7 mouse cellular contexts compared by ENCODE assay signal in the genomic region with DNA sequence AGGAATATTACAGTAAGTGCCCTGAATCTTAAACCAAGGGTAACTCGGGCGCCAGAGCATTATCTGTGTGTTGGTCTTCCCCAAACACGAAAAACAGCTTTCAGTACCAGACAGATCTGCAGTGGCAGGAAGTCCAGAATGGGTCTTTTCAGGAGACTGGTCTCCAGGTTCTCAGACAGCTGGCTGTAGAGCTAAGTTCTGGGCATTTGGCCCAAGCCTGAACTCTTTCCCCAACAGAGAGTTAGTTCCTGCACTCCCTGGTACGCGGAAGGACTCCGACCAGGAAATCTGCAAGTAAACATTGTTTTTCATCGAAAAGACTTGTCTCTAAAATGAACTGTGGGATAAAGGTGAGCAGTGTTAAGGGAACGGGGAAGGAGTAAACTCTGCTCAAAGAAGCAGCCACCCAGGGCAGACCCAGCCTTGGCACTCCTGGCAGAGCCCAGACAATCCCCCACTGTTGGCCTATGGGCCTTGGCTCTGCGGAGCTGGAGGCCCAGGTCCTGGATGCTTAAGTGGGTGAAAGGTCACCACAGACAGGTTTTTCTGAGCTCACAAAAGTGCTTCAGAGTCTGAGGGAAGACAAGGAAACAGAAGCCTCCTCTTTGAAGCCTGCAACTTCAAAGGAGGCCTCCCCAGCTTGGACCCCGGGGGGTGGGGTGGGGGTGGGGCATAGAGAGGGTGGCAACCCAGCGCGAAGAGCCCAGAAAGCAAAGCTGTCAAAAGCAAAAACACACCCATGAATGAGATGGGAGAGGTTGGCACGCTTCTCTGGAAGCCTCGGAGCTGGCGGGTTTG. TPM values are rescaled to one million over a fixed set of nuclear protein-coding genes. Genes with fewer than 3 reads are reported as not detected.
A peak's percentile ranks its signal among the peaks of the same experiment; 100 is the strongest.
DNase-seq lines count a peak whose midpoint lies in the region; ATAC-seq lines count a peak whose summit lies in the region.

No protein-coding gene starts in this region.

- no peaks in the 10 kb centered on the region for H3K27me3 ChIP-seq in forebrain, embryonic 14.5 days (replicated peaks; ENCODE audit: control insufficient read depth, insufficient read depth, low read length)
- H3K27me3 ChIP-seq in hindbrain, embryonic 10.5 days (ENCODE audit: insufficient read depth, poor library complexity, severe bottlenecking), result no peaks in the 10 kb centered on the region

- no peak for ATAC-seq in forebrain, embryonic 14.5 days

- H3K9me3 ChIP-seq in forebrain, embryonic 14.5 days (replicated peaks; ENCODE audit: control insufficient read depth, low read length), result no peaks in the 10 kb centered on the region
- H3K9me3 ChIP-seq in hindbrain, embryonic 10.5 days, result no peaks in the 10 kb centered on the region

- H3K36me3 ChIP-seq in forebrain, embryonic 14.5 days (ENCODE audit: control insufficient read depth, insufficient read depth, low read length), result no peaks in the 10 kb centered on the region
- H3K36me3 ChIP-seq in hindbrain, embryonic 10.5 days, result no peaks in the 10 kb centered on the region

- H3K9ac ChIP-seq in forebrain, embryonic 14.5 days (ENCODE audit: low read length), result peak overlapping the region; percentile 37

- DNase-seq in R1 (ENCODE audit: low read depth, low spot score), result peak; percentile 17
- DNase-seq in adrenal gland, postnatal 14 days, result peak; percentile 66
- DNase-seq in forebrain, embryonic 14.5 days (ENCODE audit: low spot score), result peak; percentile 48
- peak; percentile 38 for DNase-seq in hindbrain, embryonic 10.5 days (ENCODE audit: low spot score)
- peak; percentile 61 for DNase-seq in layer of hippocampus, adult 9-11 months
- DNase-seq in lung, postnatal 10 days, result peak; percentile 77
- DNase-seq in skeletal muscle tissue, adult 2 months (ENCODE audit: low read depth, low spot score), result peak; percentile 54

- 33% methylated on average over 15 of the region's 15 CpGs for WGBS in forebrain, embryonic 14.5 days
- WGBS in hindbrain, embryonic 10.5 days, result 28% methylated on average over 15 of the region's 15 CpGs

- H3K4me1 ChIP-seq in forebrain, embryonic 14.5 days (ENCODE audit: control insufficient read depth, insufficient read depth, low read length), result peaks cover 31% of the 10 kb centered on the region
- H3K4me1 ChIP-seq in hindbrain, embryonic 10.5 days (replicated peaks), result peaks cover 47% of the 10 kb centered on the region

- H3K27ac ChIP-seq in forebrain, embryonic 14.5 days (ENCODE audit: low read depth, low read length), result peak overlapping the region; percentile 27; the same call in 1 of the 2 replicates
- peak overlapping the region; percentile 60 for H3K27ac ChIP-seq in hindbrain, embryonic 10.5 days

- peak overlapping the region; percentile 89 for H3K4me2 ChIP-seq in forebrain, embryonic 14.5 days (ENCODE audit: low read length)

- no peak overlapping the region for H3K4me3 ChIP-seq in forebrain, embryonic 14.5 days (ENCODE audit: low read depth, low read length)
- H3K4me3 ChIP-seq in hindbrain, embryonic 10.5 days, result peak overlapping the region; percentile 30

RNA-seq across cellular contexts. Expression of gene Rhob, which starts 3.7 kb away (rescaled TPM):
- 201 and 234 TPM in 2 replicates for total RNA-seq in adrenal gland, postnatal 14 days (2021)
- 74.4 and 94.6 TPM in 2 replicates for polyA plus RNA-seq in forebrain, embryonic 14.5 days (2014; fragmentation: Nextera tagmentation; extraction: Ambion mirVana)
- polyA plus RNA-seq in hindbrain, embryonic 10.5 days (2016; fragmentation: Nextera tagmentation; extraction: Ambion mirVana), result 31.5 and 54.8 TPM in 2 replicates

Comparison
In these comparisons a context has a peak if more than half of its experiments do, and no peak if none do; other contexts are left out.
1. DNase-seq: peak in every context shown above with its lines; median percentile 77 in lung, postnatal 10 days; 66 in adrenal gland, postnatal 14 days; 61 in layer of hippocampus, adult 9-11 months; 54 in skeletal muscle tissue, adult 2 months; 48 in forebrain, embryonic 14.5 days; 38 in hindbrain, embryonic 10.5 days; 17 in R1.